Mouse (Mus musculus): ENCODE measurements around the gene Gm20388. TPM values are rescaled to one million over a fixed set of nuclear protein-coding genes. Genes with fewer than 3 reads are reported as not detected.

Gene Gm20388
- total and polyA plus RNA-seq, 2 experiments from 2014 or later: 17.3 TPM; not detected in 1

- Histone ChIP-seq H3K36me3 (replicated peaks; ENCODE audit: control insufficient read depth, insufficient read depth, low read length) (peaks cover 28% of the 10 kb centered on the region), H3K9me3 (replicated peaks; ENCODE audit: control insufficient read depth, low read length) (no peaks in the 10 kb centered on the region), H3K4me1 (ENCODE audit: control insufficient read depth, insufficient read depth) (peaks cover 28% of the 10 kb centered on the region), H3K4me2 (ENCODE audit: low read depth, low read length) (no peak overlapping the region), H3K4me3 (ENCODE audit: low read depth, low read length) (no peak overlapping the region), H3K9ac (replicated peaks; ENCODE audit: low read depth, low read length) (no peak overlapping the region), H3K27ac (ENCODE audit: low read depth) (no peak overlapping the region), H3K27me3 (ENCODE audit: control insufficient read depth, insufficient read depth, low read length) (no peaks in the 10 kb centered on the region)
- DNase-seq (ENCODE audit: low spot score) (no peak), ATAC-seq (ENCODE audit: insufficient read depth, low read depth) (no peak)
- TF ChIP-seq CTCF (IDR thresholded peaks at IDR 0.05; ENCODE audit: low read depth): no peak
- no peak for TF ChIP-seq EP300 (IDR thresholded peaks at IDR 0.05; ENCODE audit: low read depth)
- WGBS: 72% methylated on average over 9 of the region's 9 CpGs
Observed at GRCm38 (mm10) chr8:122573577-122573976, 2662.9 kb downstream of the Gm20388 start.

- Histone ChIP-seq H3K4me3 (ENCODE audit: low read depth, low read length) (no peak overlapping the region), H3K36me3 (replicated peaks; ENCODE audit: control insufficient read depth, insufficient read depth, low read length) (peaks cover 28% of the 10 kb centered on the region), H3K27ac (ENCODE audit: low read depth) (no peak overlapping the region), H3K9me3 (replicated peaks; ENCODE audit: control insufficient read depth, low read length) (no peaks in the 10 kb centered on the region), H3K27me3 (ENCODE audit: control insufficient read depth, insufficient read depth, low read length) (no peaks in the 10 kb centered on the region), H3K4me1 (ENCODE audit: control insufficient read depth, insufficient read depth) (peaks cover 22% of the 10 kb centered on the region), H3K4me2 (ENCODE audit: low read depth, low read length) (no peak overlapping the region), H3K9ac (replicated peaks; ENCODE audit: low read depth, low read length) (no peak overlapping the region)
- 37% methylated on average over 3 of the region's 3 CpGs for WGBS
- TF ChIP-seq EP300 (IDR thresholded peaks at IDR 0.05; ENCODE audit: low read depth) (no peak), CTCF (IDR thresholded peaks at IDR 0.05; ENCODE audit: low read depth) (no peak)
- DNase-seq (ENCODE audit: low spot score): no peak
- no peak for ATAC-seq (ENCODE audit: insufficient read depth, low read depth)
Observed at GRCm38 (mm10) chr8:122574264-122574663, 2663.6 kb downstream of the Gm20388 start.

DNA sequence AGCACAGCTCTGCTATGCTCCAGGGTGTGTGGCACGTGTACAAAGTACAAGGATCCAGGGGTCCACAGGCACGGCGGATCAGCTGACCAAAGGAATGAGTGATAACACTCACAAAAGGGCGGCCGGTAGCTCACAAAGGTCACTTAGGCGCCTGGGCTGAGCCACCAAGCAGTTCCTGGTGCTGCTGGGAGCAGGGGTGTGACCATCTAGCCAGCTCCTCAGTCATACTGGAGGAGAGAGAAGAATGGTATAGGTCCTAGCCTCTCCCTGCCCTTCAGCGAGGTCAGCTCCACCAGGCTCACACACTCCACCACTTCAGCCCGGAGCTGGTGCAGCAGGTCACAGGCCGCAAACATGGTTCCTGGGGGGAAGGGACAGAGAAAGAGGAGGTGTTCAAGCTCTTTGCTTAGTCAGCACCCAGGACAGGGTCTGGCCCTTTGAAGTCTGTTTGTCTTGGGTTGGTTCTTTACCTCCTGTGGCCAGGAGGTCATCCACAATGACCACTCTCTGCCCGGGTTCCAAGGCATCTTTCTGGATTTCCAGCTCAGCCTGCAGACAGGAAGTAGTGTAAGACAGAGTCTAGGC lies 2664.1 kb downstream of the Gm20388 start:
- H3K9me3 ChIP-seq (replicated peaks; ENCODE audit: control insufficient read depth, low read length): no peaks in the 10 kb centered on the region
- TF ChIP-seq CTCF (IDR thresholded peaks at IDR 0.05; ENCODE audit: low read depth) (no peak), EP300 (IDR thresholded peaks at IDR 0.05; ENCODE audit: low read depth) (no peak)
- 22% methylated on average over 10 of the region's 10 CpGs for WGBS
- no peak for DNase-seq (ENCODE audit: low spot score)
- H3K36me3 ChIP-seq (replicated peaks; ENCODE audit: control insufficient read depth, insufficient read depth, low read length): peaks cover 28% of the 10 kb centered on the region
- ATAC-seq (ENCODE audit: insufficient read depth, low read depth): no peak
- H3K27ac ChIP-seq (ENCODE audit: low read depth): no peak overlapping the region; the same call in 1 of the 2 replicates
- H3K27me3 ChIP-seq (ENCODE audit: control insufficient read depth, insufficient read depth, low read length): no peaks in the 10 kb centered on the region
- H3K4me3 ChIP-seq (ENCODE audit: low read depth, low read length): no peak overlapping the region
- H3K4me1 ChIP-seq (ENCODE audit: control insufficient read depth, insufficient read depth): peaks cover 20% of the 10 kb centered on the region
- H3K9ac ChIP-seq (replicated peaks; ENCODE audit: low read depth, low read length): no peak overlapping the region
- peak overlapping the region; percentile 83; the same call in 1 of the 2 replicates for H3K4me2 ChIP-seq (ENCODE audit: low read depth, low read length)

GRCm38 (mm10) chr8:122575286-122575685 lies 2664.6 kb downstream of the Gm20388 start:
- WGBS: 65% methylated on average over 8 of the region's 8 CpGs
- DNase-seq (ENCODE audit: low spot score): no peak
- H3K4me3 ChIP-seq (ENCODE audit: low read depth, low read length): no peak overlapping the region
- no peak for ATAC-seq (ENCODE audit: insufficient read depth, low read depth)
- peaks cover 22% of the 10 kb centered on the region for H3K36me3 ChIP-seq (replicated peaks; ENCODE audit: control insufficient read depth, insufficient read depth, low read length)
- no peak overlapping the region; the same call in 1 of the 2 replicates for H3K27ac ChIP-seq (ENCODE audit: low read depth)
- no peaks in the 10 kb centered on the region for H3K9me3 ChIP-seq (replicated peaks; ENCODE audit: control insufficient read depth, low read length)
- H3K9ac ChIP-seq (replicated peaks; ENCODE audit: low read depth, low read length): no peak overlapping the region
- H3K4me2 ChIP-seq (ENCODE audit: low read depth, low read length): peak overlapping the region; percentile 83
- H3K4me1 ChIP-seq (ENCODE audit: control insufficient read depth, insufficient read depth): peaks cover 20% of the 10 kb centered on the region
- no peaks in the 10 kb centered on the region for H3K27me3 ChIP-seq (ENCODE audit: control insufficient read depth, insufficient read depth, low read length)
- no peak for TF ChIP-seq CTCF (IDR thresholded peaks at IDR 0.05; ENCODE audit: low read depth)
- TF ChIP-seq EP300 (IDR thresholded peaks at IDR 0.05; ENCODE audit: low read depth): no peak

DNA sequence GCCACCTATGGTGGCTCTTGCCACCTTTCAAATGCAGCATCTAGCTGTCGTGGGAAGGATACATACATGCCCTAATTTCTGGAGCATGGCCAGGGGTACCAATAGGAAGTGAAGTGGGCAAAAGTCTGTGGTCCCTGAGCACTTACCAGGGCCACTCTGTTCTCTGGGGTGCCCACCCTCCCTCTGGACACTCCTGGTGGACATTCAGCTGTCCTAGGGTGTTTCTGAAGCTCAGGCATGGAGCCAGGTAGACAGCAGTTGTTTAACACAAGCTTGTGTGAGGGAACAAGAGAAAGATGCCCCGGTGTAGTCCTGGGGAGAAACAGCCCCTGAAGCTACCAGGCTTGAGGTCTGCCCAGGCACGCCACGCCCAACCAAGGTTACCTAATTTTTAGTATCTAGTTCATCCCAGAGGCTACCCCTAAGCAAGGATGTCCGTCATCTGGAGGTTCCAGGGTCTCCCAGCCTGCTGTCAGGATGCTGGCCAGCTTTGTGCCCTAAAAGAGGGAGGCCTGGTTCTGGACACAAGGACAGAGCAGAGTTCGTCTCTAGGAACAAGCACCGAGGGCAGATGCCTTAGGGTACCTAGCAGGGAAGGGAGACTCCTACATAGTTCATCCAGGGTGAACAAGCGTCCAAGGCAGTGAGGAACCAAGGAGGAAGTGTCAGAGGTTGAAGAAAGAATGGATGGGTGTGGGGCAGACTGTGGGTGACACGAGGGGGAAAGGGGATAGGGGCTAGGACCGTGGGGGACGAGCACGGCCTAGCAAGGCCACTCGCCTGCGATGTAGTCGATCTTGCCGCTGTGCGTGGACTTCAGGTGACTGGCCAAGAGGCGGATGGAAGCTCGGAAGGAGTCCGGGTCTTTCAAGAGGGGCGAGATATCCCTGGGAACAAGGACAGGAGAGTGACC lies 2665.3 kb downstream of the Gm20388 start:
- peak; percentile 11; the same call in 1 of the 2 replicates for ATAC-seq (ENCODE audit: insufficient read depth, low read depth)
- H3K9ac ChIP-seq (replicated peaks; ENCODE audit: low read depth, low read length): peak overlapping the region; percentile 60
- H3K36me3 ChIP-seq (replicated peaks; ENCODE audit: control insufficient read depth, insufficient read depth, low read length): peaks cover 17% of the 10 kb centered on the region
- no peaks in the 10 kb centered on the region for H3K27me3 ChIP-seq (ENCODE audit: control insufficient read depth, insufficient read depth, low read length)
- 16% methylated on average over 21 of the region's 21 CpGs for WGBS
- DNase-seq (ENCODE audit: low spot score): no peak
- peak overlapping the region; percentile 68 for H3K4me3 ChIP-seq (ENCODE audit: low read depth, low read length)
- H3K27ac ChIP-seq (ENCODE audit: low read depth): peak overlapping the region; percentile 47; the same call in 1 of the 2 replicates
- H3K9me3 ChIP-seq (replicated peaks; ENCODE audit: control insufficient read depth, low read length): no peaks in the 10 kb centered on the region
- H3K4me2 ChIP-seq (ENCODE audit: low read depth, low read length): peak overlapping the region; percentile 83
- H3K4me1 ChIP-seq (ENCODE audit: control insufficient read depth, insufficient read depth): peaks cover 20% of the 10 kb centered on the region
- no peak for TF ChIP-seq CTCF (IDR thresholded peaks at IDR 0.05; ENCODE audit: low read depth)
